ENCODE assay signal across 11 mouse cellular contexts in the genomic region with DNA sequence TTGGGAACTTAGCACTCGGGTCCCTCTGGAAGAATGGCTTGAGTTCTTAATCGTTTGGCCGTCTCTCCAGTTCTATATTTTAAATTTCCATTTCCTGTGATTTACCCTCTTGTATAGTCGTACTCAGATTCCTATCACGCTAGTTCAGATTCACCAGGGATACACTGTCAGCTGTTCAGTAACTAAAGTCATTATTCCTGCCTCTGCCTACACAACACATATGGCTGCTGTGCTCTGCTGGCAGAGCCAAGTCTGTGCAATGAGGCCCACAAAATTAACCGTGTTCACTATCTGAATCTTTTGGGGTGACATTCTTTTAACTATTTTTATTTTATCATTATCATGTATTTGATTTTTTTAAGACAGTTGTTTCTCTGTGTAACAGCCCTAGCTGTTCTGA.
"Had no signal": no experiment of that assay in that cellular context is flagged by ENCODE, and none has a peak within 500 bp of the region (broad histone marks: within the 10 kb centered on the region; RNA-seq: fewer than 3 reads in every experiment).

No protein-coding gene starts in this region.

- DNase-seq: lung, adult 18-20 months; lung, embryonic 14.5 days; lung, postnatal 10 days; lung, postnatal 4 days; midbrain, embryonic 14.5 days; retina, postnatal 1 day; right cerebral cortex, postnatal 25 days; right cerebral cortex, postnatal 4 days; thymus, adult 18-20 months; thymus, postnatal 14 days; thymus, postnatal 36 days had no signal
